Mouse (Mus musculus): ENCODE data around the gene Cggbp1. TPM values are rescaled to one million over a fixed set of nuclear protein-coding genes. Genes with fewer than 3 reads are reported as not detected.
A peak's percentile ranks its signal among the peaks of the same experiment; 100 is the strongest.
"Not testable (repeated sequence)": the region's sequence is repeated elsewhere in the genome, so short reads cannot be mapped to it uniquely, and the experiment has no call there.

The Cggbp1 gene
- polyA plus RNA-seq, 1 experiment from 2014 or later: 22.7 TPM

DNA sequence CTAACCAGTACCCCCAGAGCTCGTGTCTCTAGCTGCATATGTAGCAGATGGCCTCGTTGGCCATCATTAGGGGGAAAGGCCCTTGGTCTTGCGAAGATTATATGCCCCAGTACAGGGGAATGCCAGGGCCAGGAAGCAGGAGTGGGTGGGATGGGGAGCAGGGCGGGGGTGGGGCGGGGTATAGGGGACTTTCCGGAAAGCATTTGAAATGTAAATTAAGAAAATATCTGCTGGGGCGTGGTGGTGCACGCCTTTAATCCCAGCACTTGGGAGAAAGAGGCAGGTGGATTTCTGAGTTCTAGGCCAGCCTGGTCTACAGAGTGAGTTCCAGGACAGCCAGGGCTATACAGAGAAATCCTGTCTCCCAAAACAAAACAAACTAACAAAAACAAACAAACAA is 14.0 kb downstream of the Cggbp1 start:
- 73% methylated on average over 8 of the region's 8 CpGs for WGBS (ENCODE audit: insufficient replicate concordance)
- not testable (repeated sequence) for H3K36me3 ChIP-seq (ENCODE audit: control insufficient read depth, insufficient read depth); H3K4me1 ChIP-seq (ENCODE audit: control insufficient read depth, low read depth, low read length); H3K27ac ChIP-seq (ENCODE audit: low read length); H3K4me2 ChIP-seq (ENCODE audit: low read depth, low read length); H3K9me3 ChIP-seq (replicated peaks; ENCODE audit: control insufficient read depth, low read length); H3K4me3 ChIP-seq (ENCODE audit: low read depth, low read length); H3K27me3 ChIP-seq (ENCODE audit: control insufficient read depth, insufficient read depth, low read depth, low read length); H3K9ac ChIP-seq (ENCODE audit: low read depth, low read length); ATAC-seq (ENCODE audit: low read depth)

GRCm38 (mm10) chr16:64868613-64869012 is 16.8 kb downstream of the Cggbp1 start:
- no peaks in the 10 kb centered on the region for H3K9me3 ChIP-seq (replicated peaks; ENCODE audit: control insufficient read depth, low read length)
- H3K27ac ChIP-seq (ENCODE audit: low read length): no peak overlapping the region
- WGBS (ENCODE audit: insufficient replicate concordance): 43% methylated on average over 6 of the region's 6 CpGs
- peaks cover 2% of the 10 kb centered on the region; the same call in 1 of the 2 replicates for H3K4me1 ChIP-seq (ENCODE audit: control insufficient read depth, low read depth, low read length)
- H3K36me3 ChIP-seq (ENCODE audit: control insufficient read depth, insufficient read depth): no peaks in the 10 kb centered on the region
- no peak overlapping the region for H3K4me3 ChIP-seq (ENCODE audit: low read depth, low read length)
- no peak for ATAC-seq (ENCODE audit: low read depth)
- H3K4me2 ChIP-seq (ENCODE audit: low read depth, low read length): no peak overlapping the region
- H3K27me3 ChIP-seq (ENCODE audit: control insufficient read depth, insufficient read depth, low read depth, low read length): no peaks in the 10 kb centered on the region
- H3K9ac ChIP-seq (ENCODE audit: low read depth, low read length): no peak overlapping the region

DNA sequence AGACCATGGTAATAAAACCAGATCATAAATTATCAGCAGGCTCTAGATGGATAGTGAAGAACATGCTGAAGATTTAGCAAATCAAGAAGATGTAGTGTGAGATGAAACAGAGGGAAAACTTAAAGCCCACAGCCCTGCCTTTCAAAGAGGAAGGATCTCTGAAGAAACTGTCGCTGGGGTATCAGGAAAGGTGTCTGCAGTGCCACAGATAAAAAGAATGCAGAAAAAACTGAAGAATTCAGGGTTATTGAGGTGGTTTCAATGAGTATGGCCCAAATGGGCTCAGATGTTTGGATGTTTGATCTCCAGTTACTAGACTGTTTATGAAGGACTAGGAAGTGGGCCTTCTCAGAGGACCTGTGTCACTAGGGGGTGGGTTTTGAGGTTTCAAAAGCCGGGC is 17.8 kb downstream of the Cggbp1 start:
- Histone ChIP-seq H3K36me3 (ENCODE audit: control insufficient read depth, insufficient read depth) (no peaks in the 10 kb centered on the region), H3K4me2 (ENCODE audit: low read depth, low read length) (no peak overlapping the region), H3K27me3 (ENCODE audit: control insufficient read depth, insufficient read depth, low read depth, low read length) (no peaks in the 10 kb centered on the region), H3K27ac (ENCODE audit: low read length) (no peak overlapping the region), H3K4me1 (ENCODE audit: control insufficient read depth, low read depth, low read length) (peaks cover 6% of the 10 kb centered on the region), H3K9me3 (replicated peaks; ENCODE audit: control insufficient read depth, low read length) (no peaks in the 10 kb centered on the region), H3K4me3 (ENCODE audit: low read depth, low read length) (no peak overlapping the region), H3K9ac (ENCODE audit: low read depth, low read length) (no peak overlapping the region)
- ATAC-seq (ENCODE audit: low read depth): no peak
- 34% methylated on average over 2 of the region's 2 CpGs for WGBS (ENCODE audit: insufficient replicate concordance)

- peaks cover 6% of the 10 kb centered on the region for H3K4me1 ChIP-seq (ENCODE audit: control insufficient read depth, low read depth, low read length)
- ATAC-seq (ENCODE audit: low read depth): no peak
- no peak overlapping the region for H3K9ac ChIP-seq (ENCODE audit: low read depth, low read length)
- H3K36me3 ChIP-seq (ENCODE audit: control insufficient read depth, insufficient read depth): no peaks in the 10 kb centered on the region
- H3K4me3 ChIP-seq (ENCODE audit: low read depth, low read length): no peak overlapping the region
- H3K27me3 ChIP-seq (ENCODE audit: control insufficient read depth, insufficient read depth, low read depth, low read length): no peaks in the 10 kb centered on the region
- 34% methylated on average over 3 of the region's 3 CpGs for WGBS (ENCODE audit: insufficient replicate concordance)
- no peak overlapping the region for H3K27ac ChIP-seq (ENCODE audit: low read length)
- H3K4me2 ChIP-seq (ENCODE audit: low read depth, low read length): no peak overlapping the region
- H3K9me3 ChIP-seq (replicated peaks; ENCODE audit: control insufficient read depth, low read length): no peaks in the 10 kb centered on the region
These were observed 20.5 kb downstream of the Cggbp1 start for GRCm38 (mm10) chr16:64872296-64872695.

DNA sequence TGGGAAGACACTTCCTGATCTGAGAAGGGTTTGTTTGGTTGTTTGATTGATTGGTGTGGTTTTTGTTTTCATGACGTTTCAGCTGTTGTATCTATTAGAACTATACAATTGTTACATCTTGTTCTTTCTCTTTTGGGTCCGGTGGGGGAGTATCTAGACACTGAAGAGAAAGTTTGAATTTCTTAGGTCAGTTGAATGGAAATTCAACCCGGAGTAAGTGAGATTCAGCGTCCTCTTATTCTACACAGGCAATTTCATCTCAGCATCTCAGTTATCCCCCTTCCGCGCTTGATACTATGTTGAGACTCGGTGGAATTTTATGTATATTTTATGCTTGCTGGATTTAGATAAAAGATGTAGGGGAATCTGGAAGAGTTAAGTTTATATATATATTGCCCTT is 21.0 kb downstream of the Cggbp1 start:
- Histone ChIP-seq H3K4me3 (ENCODE audit: low read depth, low read length) (peak overlapping the region; percentile 53), H3K36me3 (ENCODE audit: control insufficient read depth, insufficient read depth) (no peaks in the 10 kb centered on the region), H3K9me3 (replicated peaks; ENCODE audit: control insufficient read depth, low read length) (no peaks in the 10 kb centered on the region), H3K4me2 (ENCODE audit: low read depth, low read length) (peak overlapping the region; percentile 67), H3K27me3 (ENCODE audit: control insufficient read depth, insufficient read depth, low read depth, low read length) (no peaks in the 10 kb centered on the region), H3K9ac (ENCODE audit: low read depth, low read length) (peak overlapping the region; percentile 5; the same call in 1 of the 2 replicates), H3K4me1 (ENCODE audit: control insufficient read depth, low read depth, low read length) (peaks cover 6% of the 10 kb centered on the region), H3K27ac (ENCODE audit: low read length) (no peak overlapping the region)
- WGBS (ENCODE audit: insufficient replicate concordance): 8% methylated on average over 7 of the region's 7 CpGs
- no peak for ATAC-seq (ENCODE audit: low read depth)

GRCm38 (mm10) chr16:64873416-64874305 is 21.9 kb downstream of the Cggbp1 start:
- peak overlapping the region; percentile 90 for H3K4me3 ChIP-seq (ENCODE audit: low read depth, low read length)
- peak overlapping the region; percentile 85 for H3K9ac ChIP-seq (ENCODE audit: low read depth, low read length)
- H3K9me3 ChIP-seq (replicated peaks; ENCODE audit: control insufficient read depth, low read length): no peaks in the 10 kb centered on the region
- ATAC-seq (ENCODE audit: low read depth): peak; percentile 96
- peak overlapping the region; percentile 67 for H3K4me2 ChIP-seq (ENCODE audit: low read depth, low read length)
- under 1% methylated on average over 29 of the region's 29 CpGs for WGBS (ENCODE audit: insufficient replicate concordance)
- H3K4me1 ChIP-seq (ENCODE audit: control insufficient read depth, low read depth, low read length): peaks cover 6% of the 10 kb centered on the region
- H3K27me3 ChIP-seq (ENCODE audit: control insufficient read depth, insufficient read depth, low read depth, low read length): no peaks in the 10 kb centered on the region
- no peaks in the 10 kb centered on the region for H3K36me3 ChIP-seq (ENCODE audit: control insufficient read depth, insufficient read depth)
- peak overlapping the region; percentile 94 for H3K27ac ChIP-seq (ENCODE audit: low read length)

DNA sequence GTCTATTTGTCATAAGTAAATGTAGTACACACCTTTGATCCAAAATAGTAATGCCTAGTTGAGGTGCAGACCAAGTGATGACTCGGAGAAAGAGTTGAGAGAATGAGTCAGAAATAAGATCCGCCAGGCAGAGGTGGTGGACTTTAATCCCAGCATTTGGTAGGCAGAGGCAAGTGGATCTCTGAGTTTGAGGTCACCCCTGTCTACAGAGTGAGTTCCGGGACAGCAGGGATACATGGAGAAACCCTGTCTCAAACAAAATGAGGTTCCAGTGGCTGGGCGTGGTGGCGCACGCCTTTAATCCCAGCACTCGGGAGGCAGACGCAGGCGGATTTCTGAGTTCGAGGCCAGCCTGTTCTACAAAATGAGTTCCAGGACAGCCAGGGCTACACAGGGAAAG is 23.6 kb downstream of the Cggbp1 start:
- WGBS (ENCODE audit: insufficient replicate concordance): 82% methylated on average over 10 of the region's 10 CpGs
- H3K27ac ChIP-seq (ENCODE audit: low read length): no peak overlapping the region
- peaks cover 6% of the 10 kb centered on the region for H3K4me1 ChIP-seq (ENCODE audit: control insufficient read depth, low read depth, low read length)
- no peak for ATAC-seq (ENCODE audit: low read depth)
- no peak overlapping the region for H3K4me2 ChIP-seq (ENCODE audit: low read depth, low read length)
- no peaks in the 10 kb centered on the region for H3K27me3 ChIP-seq (ENCODE audit: control insufficient read depth, insufficient read depth, low read depth, low read length)
- H3K36me3 ChIP-seq (ENCODE audit: control insufficient read depth, insufficient read depth): no peaks in the 10 kb centered on the region
- H3K9me3 ChIP-seq (replicated peaks; ENCODE audit: control insufficient read depth, low read length): no peaks in the 10 kb centered on the region
- no peak overlapping the region for H3K9ac ChIP-seq (ENCODE audit: low read depth, low read length)
- H3K4me3 ChIP-seq (ENCODE audit: low read depth, low read length): no peak overlapping the region

- Histone ChIP-seq H3K4me3 (ENCODE audit: low read depth, low read length) (no peak overlapping the region), H3K4me2 (ENCODE audit: low read depth, low read length) (no peak overlapping the region), H3K36me3 (ENCODE audit: control insufficient read depth, insufficient read depth) (no peaks in the 10 kb centered on the region), H3K27ac (ENCODE audit: low read length) (no peak overlapping the region), H3K4me1 (ENCODE audit: control insufficient read depth, low read depth, low read length) (peaks cover 6% of the 10 kb centered on the region), H3K9ac (ENCODE audit: low read depth, low read length) (no peak overlapping the region), H3K9me3 (replicated peaks; ENCODE audit: control insufficient read depth, low read length) (no peaks in the 10 kb centered on the region), H3K27me3 (ENCODE audit: control insufficient read depth, insufficient read depth, low read depth, low read length) (no peaks in the 10 kb centered on the region)
- ATAC-seq (ENCODE audit: low read depth): no peak
- 67% methylated on average over 1 of the region's 1 CpGs for WGBS (ENCODE audit: insufficient replicate concordance)
These were observed 24.0 kb downstream of the Cggbp1 start for GRCm38 (mm10) chr16:64875822-64876221.

GRCm38 (mm10) chr16:64876631-64877265 is 25.0 kb downstream of the Cggbp1 start:
- H3K9me3 ChIP-seq (replicated peaks; ENCODE audit: control insufficient read depth, low read length): no peaks in the 10 kb centered on the region
- H3K9ac ChIP-seq (ENCODE audit: low read depth, low read length): no peak overlapping the region
- no peaks in the 10 kb centered on the region for H3K36me3 ChIP-seq (ENCODE audit: control insufficient read depth, insufficient read depth)
- no peaks in the 10 kb centered on the region for H3K27me3 ChIP-seq (ENCODE audit: control insufficient read depth, insufficient read depth, low read depth, low read length)
- ATAC-seq (ENCODE audit: low read depth): no peak
- no peak overlapping the region for H3K27ac ChIP-seq (ENCODE audit: low read length)
- no peak overlapping the region for H3K4me3 ChIP-seq (ENCODE audit: low read depth, low read length)
- peaks cover 6% of the 10 kb centered on the region for H3K4me1 ChIP-seq (ENCODE audit: control insufficient read depth, low read depth, low read length)
- WGBS (ENCODE audit: insufficient replicate concordance): 48% methylated on average over 4 of the region's 4 CpGs
- H3K4me2 ChIP-seq (ENCODE audit: low read depth, low read length): no peak overlapping the region
